Mouse (Mus musculus): ENCODE measurements around the gene Cfap46. TPM values are rescaled to one million over a fixed set of nuclear protein-coding genes. Genes with fewer than 3 reads are reported as not detected.
A peak's percentile ranks its signal among the peaks of the same experiment; 100 is the strongest.

Gene Cfap46
- total and polyA plus RNA-seq, 2 experiments from 2014 or later: 3.1 to 4.5 TPM

DNA sequence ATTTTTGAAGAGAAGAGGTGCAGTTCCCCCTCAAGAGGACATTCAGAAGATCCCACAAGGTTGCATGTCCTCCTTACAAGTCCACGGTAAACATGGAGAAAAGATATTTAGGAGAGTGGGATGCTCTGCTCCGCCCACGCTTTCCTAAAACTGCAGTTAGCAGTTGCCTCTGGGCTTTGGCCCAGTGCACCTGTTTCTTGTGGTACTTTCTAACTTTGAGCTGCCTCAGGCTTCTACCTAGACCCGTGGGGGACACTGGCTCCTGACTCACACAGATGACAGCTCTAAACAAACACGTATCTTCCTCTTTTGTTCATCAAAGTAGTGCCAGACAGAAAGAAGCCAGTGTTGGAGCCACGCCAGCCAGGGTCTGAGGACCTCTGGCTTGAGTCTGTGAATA, 117.6 kb downstream of the Cfap46 start:
- no peak overlapping the region for H3K4me3 ChIP-seq (ENCODE audit: low read depth, low read length)
- no peak overlapping the region for H3K27ac ChIP-seq (ENCODE audit: low read depth, low read length)
- H3K9me3 ChIP-seq (ENCODE audit: low read length): no peaks in the 10 kb centered on the region
- no peak for ATAC-seq
- H3K27me3 ChIP-seq (ENCODE audit: insufficient read depth, low read length): no peaks in the 10 kb centered on the region
- H3K36me3 ChIP-seq (ENCODE audit: insufficient read depth): 0 out of 2 replicates have a peak, but pooled peaks cover 6% of the 10 kb centered on the region
- no peak overlapping the region for H3K4me2 ChIP-seq (ENCODE audit: low read depth)
- TF ChIP-seq CTCF (IDR thresholded peaks at IDR 0.05; ENCODE audit: low read depth): no peak
- DNase-seq: no peak
- WGBS: 72% methylated on average over 6 of the region's 6 CpGs
- no peak overlapping the region for H3K9ac ChIP-seq
- no peaks in the 10 kb centered on the region for H3K4me1 ChIP-seq (ENCODE audit: insufficient read depth)

DNA sequence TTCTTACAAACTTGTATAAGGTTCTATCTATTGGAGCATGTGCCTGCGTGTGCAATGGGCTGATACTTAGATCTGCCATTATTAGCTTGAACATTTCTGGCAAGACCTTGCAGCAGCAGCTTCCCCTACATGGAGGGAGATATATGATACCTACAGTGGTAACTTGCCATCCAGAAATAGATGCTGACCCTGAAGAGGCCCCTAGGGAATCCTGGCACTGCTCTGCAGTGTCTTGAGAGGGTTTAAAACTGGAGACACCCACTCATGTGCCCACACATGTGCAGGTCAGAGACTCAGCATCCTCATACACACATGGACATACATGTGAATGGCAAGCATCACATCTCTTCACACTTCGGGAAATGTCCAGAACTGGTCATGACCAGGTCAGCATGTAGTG, 119.5 kb downstream of the Cfap46 start:
- Histone ChIP-seq H3K27ac (ENCODE audit: low read depth, low read length) (no peak overlapping the region), H3K4me2 (ENCODE audit: low read depth) (no peak overlapping the region), H3K9ac (no peak overlapping the region), H3K9me3 (ENCODE audit: low read length) (no peaks in the 10 kb centered on the region), H3K36me3 (ENCODE audit: insufficient read depth) (0 out of 2 replicates have a peak, but pooled peaks cover 5% of the 10 kb centered on the region), H3K4me3 (ENCODE audit: low read depth, low read length) (no peak overlapping the region), H3K4me1 (ENCODE audit: insufficient read depth) (no peaks in the 10 kb centered on the region), H3K27me3 (ENCODE audit: insufficient read depth, low read length) (no peaks in the 10 kb centered on the region)
- no peak for ATAC-seq
- 95% methylated on average over 2 of the region's 2 CpGs for WGBS
- no peak for TF ChIP-seq CTCF (IDR thresholded peaks at IDR 0.05; ENCODE audit: low read depth)
- DNase-seq: no peak

- Histone ChIP-seq H3K4me1 (ENCODE audit: insufficient read depth) (no peaks in the 10 kb centered on the region), H3K36me3 (ENCODE audit: insufficient read depth) (0 out of 2 replicates have a peak, but pooled peaks cover 7% of the 10 kb centered on the region), H3K27ac (ENCODE audit: low read depth, low read length) (no peak overlapping the region), H3K27me3 (ENCODE audit: insufficient read depth, low read length) (no peaks in the 10 kb centered on the region), H3K4me3 (ENCODE audit: low read depth, low read length) (no peak overlapping the region), H3K9ac (no peak overlapping the region), H3K9me3 (ENCODE audit: low read length) (no peaks in the 10 kb centered on the region), H3K4me2 (ENCODE audit: low read depth) (no peak overlapping the region)
- TF ChIP-seq CTCF (IDR thresholded peaks at IDR 0.05; ENCODE audit: low read depth): no peak
- WGBS: 71% methylated on average over 4 of the region's 4 CpGs
- ATAC-seq (no peak), DNase-seq (no peak)
These were observed 120.2 kb downstream of the Cfap46 start for GRCm38 (mm10) chr7:139563425-139563824.

- H3K4me1 ChIP-seq (ENCODE audit: insufficient read depth): peaks cover 9% of the 10 kb centered on the region; the same call in 1 of the 2 replicates
- ATAC-seq (no peak), DNase-seq (no peak)
- 0 out of 2 replicates have a peak, but pooled peaks cover 7% of the 10 kb centered on the region for H3K36me3 ChIP-seq (ENCODE audit: insufficient read depth)
- H3K27me3 ChIP-seq (ENCODE audit: insufficient read depth, low read length): no peaks in the 10 kb centered on the region
- TF ChIP-seq CTCF (IDR thresholded peaks at IDR 0.05; ENCODE audit: low read depth): no peak
- 92% methylated on average over 10 of the region's 10 CpGs for WGBS
- no peaks in the 10 kb centered on the region for H3K9me3 ChIP-seq (ENCODE audit: low read length)
- H3K27ac ChIP-seq (ENCODE audit: low read depth, low read length): no peak overlapping the region
- no peak overlapping the region for H3K9ac ChIP-seq
- no peak overlapping the region for H3K4me2 ChIP-seq (ENCODE audit: low read depth)
- H3K4me3 ChIP-seq (ENCODE audit: low read depth, low read length): no peak overlapping the region
These were observed 124.0 kb downstream of the Cfap46 start for GRCm38 (mm10) chr7:139559659-139560058.

- H3K4me1 ChIP-seq (ENCODE audit: insufficient read depth): peaks cover 9% of the 10 kb centered on the region; the same call in 1 of the 2 replicates
- H3K9me3 ChIP-seq (ENCODE audit: low read length): no peaks in the 10 kb centered on the region
- H3K4me3 ChIP-seq (ENCODE audit: low read depth, low read length): no peak overlapping the region
- no peak for ATAC-seq
- H3K36me3 ChIP-seq (ENCODE audit: insufficient read depth): 0 out of 2 replicates have a peak, but pooled peaks cover 4% of the 10 kb centered on the region
- 26% methylated on average over 10 of the region's 10 CpGs for WGBS
- TF ChIP-seq CTCF (IDR thresholded peaks at IDR 0.05; ENCODE audit: low read depth): no peak
- no peak for DNase-seq
- H3K27ac ChIP-seq (ENCODE audit: low read depth, low read length): 0 out of 2 replicates have a peak overlapping the region, but pooled peaks have one; percentile 2
- H3K4me2 ChIP-seq (ENCODE audit: low read depth): no peak overlapping the region
- H3K27me3 ChIP-seq (ENCODE audit: insufficient read depth, low read length): no peaks in the 10 kb centered on the region
- no peak overlapping the region for H3K9ac ChIP-seq
These were observed 126.7 kb downstream of the Cfap46 start for GRCm38 (mm10) chr7:139556746-139557526.

- 0 out of 2 replicates have a peak overlapping the region, but pooled peaks have one; percentile 2 for H3K27ac ChIP-seq (ENCODE audit: low read depth, low read length)
- DNase-seq (peak; percentile 31), ATAC-seq (no peak)
- no peak overlapping the region for H3K9ac ChIP-seq
- H3K9me3 ChIP-seq (ENCODE audit: low read length): no peaks in the 10 kb centered on the region
- H3K4me3 ChIP-seq (ENCODE audit: low read depth, low read length): no peak overlapping the region
- 0 out of 2 replicates have a peak, but pooled peaks cover 4% of the 10 kb centered on the region for H3K36me3 ChIP-seq (ENCODE audit: insufficient read depth)
- H3K4me1 ChIP-seq (ENCODE audit: insufficient read depth): peaks cover 9% of the 10 kb centered on the region; the same call in 1 of the 2 replicates
- 20% methylated on average over 5 of the region's 5 CpGs for WGBS
- H3K27me3 ChIP-seq (ENCODE audit: insufficient read depth, low read length): no peaks in the 10 kb centered on the region
- no peak overlapping the region for H3K4me2 ChIP-seq (ENCODE audit: low read depth)
- TF ChIP-seq CTCF (IDR thresholded peaks at IDR 0.05; ENCODE audit: low read depth): no peak
These were observed 127.3 kb downstream of the Cfap46 start for GRCm38 (mm10) chr7:139556331-139556730.

- Histone ChIP-seq H3K27ac (ENCODE audit: low read depth, low read length) (no peak overlapping the region), H3K4me3 (ENCODE audit: low read depth, low read length) (no peak overlapping the region), H3K36me3 (ENCODE audit: insufficient read depth) (no peaks in the 10 kb centered on the region), H3K4me1 (ENCODE audit: insufficient read depth) (0 out of 2 replicates have a peak, but pooled peaks cover 2% of the 10 kb centered on the region), H3K9ac (no peak overlapping the region), H3K9me3 (ENCODE audit: low read length) (no peaks in the 10 kb centered on the region), H3K27me3 (ENCODE audit: insufficient read depth, low read length) (no peaks in the 10 kb centered on the region), H3K4me2 (ENCODE audit: low read depth) (no peak overlapping the region)
- TF ChIP-seq CTCF (IDR thresholded peaks at IDR 0.05; ENCODE audit: low read depth): no peak
- DNase-seq (no peak), ATAC-seq (no peak)
- WGBS: 52% methylated on average over 2 of the region's 2 CpGs
These were observed 132.1 kb downstream of the Cfap46 start for GRCm38 (mm10) chr7:139551519-139551918.

Other genes with a start within 250 kb of the Cfap46 start
- 1.00 and 1.2 TPM in 2 replicates for gene Nkx6-2, start 101.0 kb downstream of the Cfap46 start, total RNA-seq (2014; rRNA removed)
- 0.52 and 1.4 TPM in 2 replicates for gene Nkx6-2, start 101.0 kb downstream of the Cfap46 start, polyA plus RNA-seq (2015; fragmentation: Nextera tagmentation; extraction: Ambion mirVana)
- 12.2 and 17.1 TPM in 2 replicates for gene Adgra1, start 150.4 kb upstream of the Cfap46 start, total RNA-seq (2014; rRNA removed)
- 18.0 and 39.3 TPM in 2 replicates for gene Adgra1, start 150.4 kb upstream of the Cfap46 start, polyA plus RNA-seq (2015; fragmentation: Nextera tagmentation; extraction: Ambion mirVana)
- gene Kndc1, start 210.9 kb upstream of the Cfap46 start, total RNA-seq (2014; rRNA removed): 28.9 and 48.4 TPM in 2 replicates
- 7.1 and 10.0 TPM in 2 replicates for gene Kndc1, start 210.9 kb upstream of the Cfap46 start, polyA plus RNA-seq (2015; fragmentation: Nextera tagmentation; extraction: Ambion mirVana)

All from forebrain, postnatal 0 days (tissue).